Mouse (Mus musculus): ENCODE data around the gene Amdhd2. TPM values are rescaled to one million over a fixed set of nuclear protein-coding genes. Genes with fewer than 3 reads are reported as not detected.

Amdhd2 gene
- polyA plus RNA-seq, 1 experiment from 2014 or later, result 31.1 TPM

- Histone ChIP-seq H3K36me3 (replicated peaks) (peaks cover 26% of the 10 kb centered on the region), H3K4me2 (0 out of 2 replicates have a peak overlapping the region, but pooled peaks have one; percentile 10), H3K4me1 (peaks cover 34% of the 10 kb centered on the region), H3K9me3 (no peaks in the 10 kb centered on the region), H3K27me3 (0 out of 2 replicates have a peak, but pooled peaks cover 4% of the 10 kb centered on the region), H3K9ac (0 out of 2 replicates have a peak overlapping the region, but pooled peaks have one; percentile 3), H3K27ac (no peak overlapping the region), H3K4me3 (replicated peaks) (no peak overlapping the region)
- no peak for ATAC-seq (ENCODE audit: low FRiP score)
- WGBS, result 93% methylated on average over 6 of the region's 6 CpGs
Measured at GRCm38 (mm10) chr17:24167120-24167519, 3.6 kb upstream of the Amdhd2 start.

GRCm38 (mm10) chr17:24164566-24165259 lies 1.1 kb upstream of the Amdhd2 start:
- 87% methylated on average over 11 of the region's 11 CpGs for WGBS
- H3K36me3 ChIP-seq (replicated peaks), result peaks cover 26% of the 10 kb centered on the region
- no peaks in the 10 kb centered on the region for H3K9me3 ChIP-seq
- no peaks in the 10 kb centered on the region for H3K27me3 ChIP-seq
- ATAC-seq (ENCODE audit: low FRiP score), result no peak
- peaks cover 28% of the 10 kb centered on the region for H3K4me1 ChIP-seq
- H3K27ac ChIP-seq, result no peak overlapping the region
- no peak overlapping the region for H3K4me2 ChIP-seq
- H3K9ac ChIP-seq, result no peak overlapping the region
- H3K4me3 ChIP-seq (replicated peaks), result no peak overlapping the region

GRCm38 (mm10) chr17:24162584-24163175 lies 886 bp downstream of the Amdhd2 start:
- H3K9me3 ChIP-seq, result no peaks in the 10 kb centered on the region
- peaks cover 19% of the 10 kb centered on the region for H3K4me1 ChIP-seq
- H3K27ac ChIP-seq, result peak overlapping the region; percentile 85; the same call in 1 of the 2 replicates
- H3K9ac ChIP-seq, result peak overlapping the region; percentile 74
- H3K4me2 ChIP-seq, result peak overlapping the region; percentile 84
- H3K4me3 ChIP-seq (replicated peaks), result peak overlapping the region; percentile 76
- ATAC-seq (ENCODE audit: low FRiP score), result peak; percentile 38
- 29% methylated on average over 17 of the region's 17 CpGs for WGBS
- H3K36me3 ChIP-seq (replicated peaks), result peaks cover 26% of the 10 kb centered on the region
- H3K27me3 ChIP-seq, result no peaks in the 10 kb centered on the region

GRCm38 (mm10) chr17:24161466-24161865 lies 2.1 kb downstream of the Amdhd2 start:
- no peaks in the 10 kb centered on the region for H3K9me3 ChIP-seq
- H3K27ac ChIP-seq, result no peak overlapping the region
- H3K4me3 ChIP-seq (replicated peaks), result no peak overlapping the region
- ATAC-seq (ENCODE audit: low FRiP score), result no peak
- H3K36me3 ChIP-seq (replicated peaks), result peaks cover 16% of the 10 kb centered on the region
- H3K9ac ChIP-seq, result no peak overlapping the region
- no peak overlapping the region for H3K4me2 ChIP-seq
- WGBS, result 88% methylated on average over 5 of the region's 5 CpGs
- peaks cover 10% of the 10 kb centered on the region for H3K4me1 ChIP-seq
- no peaks in the 10 kb centered on the region for H3K27me3 ChIP-seq

GRCm38 (mm10) chr17:24157526-24157925 lies 6.0 kb downstream of the Amdhd2 start:
- WGBS, result 89% methylated on average over 4 of the region's 4 CpGs

GRCm38 (mm10) chr17:24157121-24157520 lies 6.4 kb downstream of the Amdhd2 start:
- 95% methylated on average over 6 of the region's 6 CpGs for WGBS

More at GRCm38 (mm10) chr17:24157526-24157925, 6.0 kb downstream of the Amdhd2 start:
- H3K27me3 ChIP-seq, result no peaks in the 10 kb centered on the region
- no peak overlapping the region for H3K4me2 ChIP-seq
- ATAC-seq (ENCODE audit: low FRiP score), result no peak
- no peaks in the 10 kb centered on the region for H3K9me3 ChIP-seq
- H3K4me1 ChIP-seq, result peaks cover 4% of the 10 kb centered on the region
- no peak overlapping the region for H3K27ac ChIP-seq
- H3K9ac ChIP-seq, result no peak overlapping the region
- peaks cover 10% of the 10 kb centered on the region; the same call in 1 of the 2 replicates for H3K36me3 ChIP-seq (replicated peaks)
- H3K4me3 ChIP-seq (replicated peaks), result no peak overlapping the region

GRCm38 (mm10) chr17:24156394-24156793 lies 7.2 kb downstream of the Amdhd2 start:
- ATAC-seq (ENCODE audit: low FRiP score), result no peak
- no peaks in the 10 kb centered on the region for H3K9me3 ChIP-seq
- H3K4me2 ChIP-seq, result no peak overlapping the region
- WGBS, result 81% methylated on average over 3 of the region's 3 CpGs
- H3K4me3 ChIP-seq (replicated peaks), result no peak overlapping the region
- H3K36me3 ChIP-seq (replicated peaks), result peaks cover 10% of the 10 kb centered on the region; the same call in 1 of the 2 replicates
- no peak overlapping the region for H3K9ac ChIP-seq
- no peaks in the 10 kb centered on the region for H3K27me3 ChIP-seq
- peaks cover 10% of the 10 kb centered on the region for H3K4me1 ChIP-seq
- H3K27ac ChIP-seq, result no peak overlapping the region

More at GRCm38 (mm10) chr17:24157121-24157520, 6.4 kb downstream of the Amdhd2 start:
- peaks cover 10% of the 10 kb centered on the region; the same call in 1 of the 2 replicates for H3K36me3 ChIP-seq (replicated peaks)
- H3K4me3 ChIP-seq (replicated peaks), result no peak overlapping the region
- no peak overlapping the region for H3K27ac ChIP-seq
- peaks cover 5% of the 10 kb centered on the region; the same call in 1 of the 2 replicates for H3K4me1 ChIP-seq
- no peaks in the 10 kb centered on the region for H3K9me3 ChIP-seq
- H3K9ac ChIP-seq, result no peak overlapping the region
- no peak overlapping the region for H3K4me2 ChIP-seq
- no peaks in the 10 kb centered on the region for H3K27me3 ChIP-seq
- ATAC-seq (ENCODE audit: low FRiP score), result no peak

- ATAC-seq (ENCODE audit: low FRiP score), result no peak
- Histone ChIP-seq H3K9me3 (no peaks in the 10 kb centered on the region), H3K4me3 (replicated peaks) (no peak overlapping the region), H3K9ac (no peak overlapping the region), H3K4me1 (peaks cover 10% of the 10 kb centered on the region), H3K4me2 (no peak overlapping the region), H3K27me3 (no peaks in the 10 kb centered on the region), H3K27ac (no peak overlapping the region), H3K36me3 (replicated peaks) (peaks cover 10% of the 10 kb centered on the region; the same call in 1 of the 2 replicates)
- WGBS, result 94% methylated on average over 9 of the region's 9 CpGs
Measured at GRCm38 (mm10) chr17:24155742-24156141, 7.8 kb downstream of the Amdhd2 start.

- Histone ChIP-seq H3K9ac (no peak overlapping the region), H3K27me3 (0 out of 2 replicates have a peak, but pooled peaks cover 4% of the 10 kb centered on the region), H3K9me3 (no peaks in the 10 kb centered on the region), H3K27ac (no peak overlapping the region), H3K4me1 (peaks cover 10% of the 10 kb centered on the region), H3K4me2 (no peak overlapping the region), H3K36me3 (replicated peaks) (peaks cover 10% of the 10 kb centered on the region; the same call in 1 of the 2 replicates), H3K4me3 (replicated peaks) (no peak overlapping the region)
- WGBS, result 79% methylated on average over 3 of the region's 3 CpGs
- ATAC-seq (ENCODE audit: low FRiP score), result no peak
Measured at GRCm38 (mm10) chr17:24154463-24154862, 9.1 kb downstream of the Amdhd2 start.

GRCm38 (mm10) chr17:24151890-24152563 lies 11.5 kb downstream of the Amdhd2 start:
- peak; percentile 81 for ATAC-seq (ENCODE audit: low FRiP score)
- WGBS, result 1% methylated on average over 26 of the region's 26 CpGs

GRCm38 (mm10) chr17:24151382-24151781 lies 12.2 kb downstream of the Amdhd2 start:
- WGBS, result 24% methylated on average over 7 of the region's 7 CpGs
- Histone ChIP-seq H3K4me1 (peaks cover 10% of the 10 kb centered on the region), H3K9me3 (no peaks in the 10 kb centered on the region), H3K36me3 (replicated peaks) (peaks cover 8% of the 10 kb centered on the region; the same call in 1 of the 2 replicates), H3K27me3 (0 out of 2 replicates have a peak, but pooled peaks cover 4% of the 10 kb centered on the region), H3K9ac (no peak overlapping the region), H3K4me2 (peak overlapping the region; percentile 57; the same call in 1 of the 2 replicates), H3K4me3 (replicated peaks) (no peak overlapping the region), H3K27ac (no peak overlapping the region)
- ATAC-seq (ENCODE audit: low FRiP score), result no peak

More at GRCm38 (mm10) chr17:24151890-24152563, 11.5 kb downstream of the Amdhd2 start:
- Histone ChIP-seq H3K36me3 (replicated peaks) (peaks cover 10% of the 10 kb centered on the region; the same call in 1 of the 2 replicates), H3K9ac (peak overlapping the region; percentile 51; the same call in 1 of the 2 replicates), H3K4me3 (replicated peaks) (peak overlapping the region; percentile 28), H3K27me3 (0 out of 2 replicates have a peak, but pooled peaks cover 4% of the 10 kb centered on the region), H3K9me3 (no peaks in the 10 kb centered on the region), H3K4me2 (peak overlapping the region; percentile 57), H3K4me1 (peaks cover 10% of the 10 kb centered on the region), H3K27ac (no peak overlapping the region)

GRCm38 (mm10) chr17:24150824-24151223 lies 12.7 kb downstream of the Amdhd2 start, which contains the start of gene Pdpk1:
Gene Pdpk1 (minus strand): TSS chr17:24150924.
- Histone ChIP-seq H3K4me3 (replicated peaks) (peak within 1 kb of the TSS; percentile 28), H3K36me3 (replicated peaks) (peaks cover 3% of the 10 kb centered on the region; the same call in 1 of the 2 replicates), H3K27ac (no peak within 1 kb of the TSS), H3K9ac (peak within 1 kb of the TSS; percentile 51; the same call in 1 of the 2 replicates), H3K4me2 (peak within 1 kb of the TSS; percentile 57), H3K27me3 (0 out of 2 replicates have a peak, but pooled peaks cover 4% of the 10 kb centered on the region), H3K9me3 (no peaks in the 10 kb centered on the region), H3K4me1 (peaks cover 10% of the 10 kb centered on the region)
- ATAC-seq (ENCODE audit: low FRiP score), result no peak
- 84% methylated on average over 2 of the region's 2 CpGs for WGBS

Measured in forebrain, embryonic 12.5 days (tissue).